Mouse (Mus musculus) skeletal muscle tissue, adult 2 months (tissue): Measurements from ENCODE around the gene Lrrc31.
"Not testable (repeated sequence)": the region's sequence is repeated elsewhere in the genome, so short reads cannot be mapped to it uniquely, and the experiment has no call there.

Experiments used
- DNase-seq: peaks from one replicate; pipeline ENCODE4 v3.0.0-alpha.2; 2012; ENCODE audit warnings: low read depth, low spot score

The Lrrc31 gene

GRCm38 (mm10) chr3:30699711-30700505 is at the start of gene Lrrc31:
Gene Lrrc31 (minus strand): TSS chr3:30699843.
- DNase-seq, result not testable (repeated sequence)

- no peak for DNase-seq
These were observed 48.7 kb upstream of the Lrrc31 start for GRCm38 (mm10) chr3:30748316-30748715.

GRCm38 (mm10) chr3:30746006-30746405 is 46.4 kb upstream of the Lrrc31 start, which contains the start of gene Samd7:
Gene Samd7 (plus strand): TSS chr3:30746293.
- no peak for DNase-seq

GRCm38 (mm10) chr3:30742891-30743290 is 43.2 kb upstream of the Lrrc31 start:
- DNase-seq, result no peak

- DNase-seq, result peak; percentile 79
These were observed 41.7 kb upstream of the Lrrc31 start for GRCm38 (mm10) chr3:30741306-30741705.

DNA sequence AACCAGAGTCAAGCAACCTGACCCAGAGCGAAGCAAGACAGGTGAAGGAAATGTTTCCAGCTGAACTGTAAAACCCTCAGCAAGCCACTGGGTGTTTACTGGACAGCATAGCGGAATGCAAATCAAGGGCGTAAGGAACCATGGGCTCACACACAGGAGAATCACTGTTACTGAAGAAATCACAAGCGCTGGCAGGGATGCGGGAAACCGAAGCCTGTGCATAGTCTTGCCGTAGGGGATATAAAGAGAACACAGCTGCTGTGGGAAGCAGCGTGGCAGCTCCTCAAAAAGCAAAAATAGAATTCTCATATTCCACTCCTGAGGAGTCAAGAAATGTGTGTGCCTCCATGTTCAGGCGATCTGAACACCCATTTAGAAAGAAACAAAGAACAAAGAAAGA is 37.2 kb upstream of the Lrrc31 start:
- peak; percentile 67 for DNase-seq

GRCm38 (mm10) chr3:30729046-30729445 is 29.4 kb upstream of the Lrrc31 start:
- peak; percentile 58 for DNase-seq

- DNase-seq, result no peak
These were observed 27.6 kb upstream of the Lrrc31 start for GRCm38 (mm10) chr3:30727209-30727608.

- DNase-seq, result no peak
These were observed 25.9 kb upstream of the Lrrc31 start for GRCm38 (mm10) chr3:30725514-30725913.

- DNase-seq, result no peak
These were observed 25.3 kb upstream of the Lrrc31 start for GRCm38 (mm10) chr3:30724848-30725465.

DNA sequence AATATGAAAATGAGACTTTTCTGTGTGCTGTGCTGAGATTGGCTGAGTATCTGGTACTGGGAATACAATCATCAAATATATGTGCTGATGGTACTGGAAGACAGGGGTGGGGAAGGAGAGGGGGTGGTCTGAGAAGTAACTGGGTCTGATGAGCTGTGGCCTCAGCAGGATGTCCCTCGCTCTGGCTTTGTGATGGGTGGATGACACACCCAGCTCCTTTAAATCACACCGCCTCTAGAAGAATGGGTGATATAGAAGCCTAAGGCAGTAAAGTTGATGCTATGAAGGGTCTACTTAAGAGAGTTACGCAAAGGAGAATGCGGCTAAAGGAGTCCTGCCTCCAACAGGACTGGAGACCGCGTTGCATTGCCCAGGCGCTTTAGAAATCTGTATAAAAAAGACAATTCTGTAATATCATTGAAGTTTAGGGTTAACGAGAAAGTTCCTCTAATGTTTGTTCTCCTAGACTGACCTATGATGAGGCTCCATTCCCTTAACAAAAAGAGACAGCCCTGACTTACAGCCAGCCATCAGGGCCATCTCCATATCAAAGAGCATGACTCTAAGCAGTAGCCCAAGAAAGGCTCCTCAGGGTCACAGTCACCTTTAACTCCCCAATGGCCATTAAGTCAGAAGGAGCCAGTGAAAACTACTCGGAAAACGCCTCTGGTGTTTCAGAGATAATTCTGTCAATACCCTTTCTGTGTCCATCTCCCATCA is 24.6 kb upstream of the Lrrc31 start:
- DNase-seq, result no peak

DNA sequence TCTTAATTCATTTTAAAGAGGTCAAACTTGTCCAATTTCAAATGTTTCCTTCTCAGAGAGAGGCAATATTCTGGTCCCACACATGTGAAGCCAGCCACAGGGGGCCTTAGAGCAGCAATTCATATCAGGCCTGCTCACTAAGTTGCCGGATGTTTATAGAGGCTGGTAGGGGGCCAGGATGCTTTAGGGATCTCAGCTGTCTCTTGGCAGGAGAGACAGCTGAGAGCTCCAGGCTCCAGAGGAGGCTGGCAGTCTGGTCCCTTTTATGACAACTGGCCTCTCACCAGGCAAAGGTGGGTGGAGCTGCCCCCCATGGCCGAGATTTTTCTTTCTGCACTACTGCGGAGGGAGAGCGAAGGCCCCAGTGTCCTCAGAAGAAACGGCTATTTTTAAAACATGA is 23.5 kb upstream of the Lrrc31 start:
- DNase-seq, result peak; percentile 62

GRCm38 (mm10) chr3:30722461-30722860 is 22.8 kb upstream of the Lrrc31 start:
- DNase-seq, result no peak

DNA sequence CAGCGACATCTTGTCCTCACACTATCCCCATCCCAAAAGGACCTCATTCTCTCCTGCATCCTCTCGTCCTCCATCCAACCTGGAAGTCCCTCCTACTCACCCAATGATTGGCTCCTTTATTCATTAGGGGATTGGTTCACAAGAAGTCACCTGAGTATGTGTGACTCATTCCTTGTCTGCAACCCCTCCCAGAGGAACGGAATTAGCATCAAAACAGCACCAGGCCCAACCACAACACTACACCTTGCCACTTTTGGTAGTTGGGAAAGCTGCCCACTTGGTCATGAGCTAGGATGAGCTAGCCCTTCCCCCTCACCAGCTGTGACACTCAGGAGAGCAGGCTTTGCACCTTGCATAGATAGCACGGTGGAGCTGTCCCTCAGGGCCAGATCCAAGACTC is 22.4 kb upstream of the Lrrc31 start:
- DNase-seq, result no peak

- DNase-seq, result no peak
These were observed 19.0 kb upstream of the Lrrc31 start for GRCm38 (mm10) chr3:30718649-30719048.

DNA sequence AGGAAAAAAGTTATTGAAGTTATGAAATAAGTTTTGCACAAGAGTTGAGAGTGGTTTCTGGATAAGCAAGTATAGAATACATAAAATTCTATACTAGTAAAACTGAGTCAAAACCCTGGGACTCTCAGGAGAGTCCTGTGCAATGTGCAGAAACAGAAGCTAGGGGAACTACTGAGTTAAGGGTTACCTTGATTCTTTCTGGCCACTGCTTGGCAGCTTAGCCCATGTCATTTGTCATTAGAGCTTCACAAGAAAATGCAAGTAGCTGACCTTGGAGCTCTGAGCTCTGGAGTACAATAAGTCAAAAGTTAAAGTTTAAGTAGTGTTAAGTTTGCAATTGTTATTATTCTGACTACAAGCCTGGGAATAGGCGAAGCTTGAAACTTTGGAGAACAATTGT is 13.7 kb upstream of the Lrrc31 start:
- no peak for DNase-seq

DNA sequence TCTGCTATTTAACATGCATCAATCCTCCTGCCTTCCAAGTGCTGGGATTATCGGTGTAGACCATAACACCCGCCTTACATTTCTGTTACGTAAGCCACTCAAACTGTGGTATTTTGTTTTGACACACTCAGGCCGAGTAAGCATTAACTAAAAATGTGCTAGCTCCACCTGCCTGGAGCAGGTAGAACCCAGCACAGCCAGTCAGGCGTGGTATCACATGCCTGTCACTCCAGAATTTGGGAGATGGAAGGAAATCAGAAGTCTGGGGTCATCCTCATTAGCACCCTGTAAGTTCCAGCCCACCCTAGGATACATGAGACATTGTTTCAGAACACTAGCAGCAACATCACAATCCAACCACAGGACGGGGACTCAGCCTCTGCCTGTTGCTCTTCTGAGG is 10.5 kb upstream of the Lrrc31 start:
- DNase-seq, result no peak

DNA sequence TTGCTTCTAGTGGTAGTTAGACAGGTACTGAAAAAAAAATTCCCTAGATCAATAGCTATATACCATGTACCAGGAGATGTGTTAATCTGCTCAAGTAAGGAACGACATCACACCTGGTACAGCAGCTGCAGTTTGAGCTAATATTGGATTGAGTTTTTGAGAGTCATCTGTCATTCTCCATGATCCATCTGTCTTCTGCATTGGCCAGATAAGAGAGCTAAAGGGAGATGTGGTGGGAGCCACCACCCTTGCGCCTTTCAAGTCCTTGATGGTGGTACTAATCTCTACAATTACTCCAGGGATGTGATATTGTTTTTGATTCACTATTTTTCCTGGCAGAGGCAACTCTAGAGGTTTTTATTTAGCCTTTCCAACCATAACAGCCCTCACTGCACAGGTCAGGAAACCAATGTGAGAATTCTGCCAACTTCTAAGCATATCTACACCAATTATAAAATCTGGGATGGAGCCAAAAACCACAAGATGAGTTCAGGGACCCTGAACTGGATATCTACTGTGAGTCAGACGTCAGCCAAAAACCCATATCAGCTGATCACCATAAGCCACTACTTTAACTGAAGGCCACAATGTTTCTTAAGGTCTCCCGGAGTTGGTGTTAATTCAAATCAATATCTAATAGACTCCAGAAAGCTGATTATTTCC is 7.1 kb upstream of the Lrrc31 start:
- no peak for DNase-seq

GRCm38 (mm10) chr3:30705977-30706376 is 6.3 kb upstream of the Lrrc31 start:
- no peak for DNase-seq

- DNase-seq, result no peak
These were observed 1.8 kb downstream of the Lrrc31 start for GRCm38 (mm10) chr3:30697891-30698290.

DNA sequence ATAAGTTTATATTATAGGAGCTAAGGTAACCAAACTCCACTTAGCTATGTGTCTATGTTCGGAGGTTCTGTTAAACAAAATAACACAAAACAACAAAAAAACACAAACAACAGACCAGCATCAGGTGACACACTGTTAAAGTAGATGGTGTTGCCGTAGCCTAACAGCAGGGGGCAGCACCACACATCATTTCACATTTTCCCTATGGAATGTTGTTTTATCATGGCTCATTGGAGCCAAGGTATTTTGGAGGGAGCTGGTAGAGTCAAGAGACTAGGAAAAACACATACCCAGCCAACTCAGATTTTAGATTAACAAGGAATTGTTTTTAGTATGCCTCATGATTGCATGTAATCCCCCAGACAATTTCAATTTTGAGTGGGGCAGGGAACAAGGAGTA is 3.3 kb downstream of the Lrrc31 start:
- peak; percentile 13 for DNase-seq

GRCm38 (mm10) chr3:30695661-30696060 is 4.0 kb downstream of the Lrrc31 start:
- no peak for DNase-seq
